Mouse (Mus musculus) frontal cortex, postnatal 14 days (tissue): ENCODE results near the gene Amotl2.
"Not testable (repeated sequence)": the region's sequence is repeated elsewhere in the genome, so short reads cannot be mapped to it uniquely, and the experiment has no call there.

Experiments
- DNase-seq, 2 experiments: peaks; one replicate each; pipeline ENCODE4 v3.0.0; 2022; ENCODE audit warnings: low spot score in 2 of 2

Gene Amotl2

DNA sequence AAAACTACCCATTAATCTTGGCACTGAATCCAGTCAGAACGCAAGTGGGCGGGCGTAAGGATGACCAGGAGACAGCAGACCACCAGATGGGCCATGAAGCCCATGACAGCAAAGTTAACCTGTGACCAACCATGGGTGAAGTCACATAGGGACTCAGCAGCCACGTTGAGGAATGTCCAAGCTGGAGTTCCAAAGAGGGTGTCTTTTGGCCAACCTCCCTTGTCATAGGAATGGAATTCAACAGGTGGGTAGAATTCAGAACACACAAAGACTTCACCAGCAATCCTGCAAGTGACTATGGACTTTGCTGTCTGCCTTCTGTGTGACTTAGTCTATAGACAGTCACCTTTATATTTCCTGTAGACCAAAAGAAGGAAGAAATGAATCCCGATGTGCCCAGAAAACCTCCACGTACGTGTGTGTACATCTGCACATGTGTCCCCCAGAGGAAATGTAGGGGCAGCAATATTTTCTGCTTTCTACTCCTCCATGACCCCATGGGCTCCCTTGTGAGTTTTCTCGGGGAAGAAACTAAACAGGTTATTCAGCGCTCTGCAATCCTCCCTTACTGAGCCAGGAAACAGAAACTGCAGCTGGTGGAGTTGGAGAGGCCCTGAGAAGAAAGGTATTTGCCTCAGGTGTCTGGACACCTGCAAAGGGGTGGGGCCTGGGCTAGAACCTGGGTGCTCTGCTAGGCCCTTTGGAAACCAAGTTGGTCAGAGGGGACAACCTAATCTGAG is 17.7 kb downstream of the Amotl2 start:
- DNase-seq: no peak

DNA sequence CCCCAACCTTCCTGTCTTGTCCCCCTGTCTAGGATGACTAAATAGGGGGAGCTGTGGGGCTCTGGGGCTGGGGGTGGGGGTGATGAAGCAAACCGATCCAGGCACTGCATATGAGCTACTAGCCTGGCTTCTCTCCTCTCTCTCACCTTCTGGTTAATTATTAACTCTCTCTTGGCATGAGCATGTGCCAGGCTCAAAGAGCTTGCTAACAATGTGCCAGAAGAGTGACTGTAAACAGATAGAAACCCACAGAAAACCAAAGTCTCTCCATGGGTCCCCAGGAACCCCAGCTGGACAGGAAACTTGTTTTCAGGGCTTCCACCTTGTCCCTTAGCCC is 18.2 kb downstream of the Amotl2 start:
- no peak for DNase-seq

DNA sequence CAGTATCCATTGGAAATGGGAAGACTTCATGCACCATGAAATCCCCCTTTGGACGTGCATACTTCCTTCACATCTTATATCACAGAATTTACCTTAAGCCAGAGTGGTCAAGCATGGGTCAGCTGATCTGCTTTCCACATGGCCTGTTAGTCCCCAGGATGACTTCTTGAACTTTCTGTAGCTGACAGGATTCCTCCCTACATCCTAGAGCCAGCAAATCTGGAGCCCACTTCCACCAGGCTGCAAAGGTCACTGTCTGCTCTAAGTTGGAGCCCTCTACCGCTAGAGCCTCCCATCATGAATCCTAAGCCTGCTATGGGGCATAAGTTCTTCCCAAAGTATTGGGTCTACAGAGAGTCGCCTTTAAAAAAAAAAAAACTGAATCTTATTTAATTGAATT is 18.8 kb downstream of the Amotl2 start:
- DNase-seq: no peak

DNA sequence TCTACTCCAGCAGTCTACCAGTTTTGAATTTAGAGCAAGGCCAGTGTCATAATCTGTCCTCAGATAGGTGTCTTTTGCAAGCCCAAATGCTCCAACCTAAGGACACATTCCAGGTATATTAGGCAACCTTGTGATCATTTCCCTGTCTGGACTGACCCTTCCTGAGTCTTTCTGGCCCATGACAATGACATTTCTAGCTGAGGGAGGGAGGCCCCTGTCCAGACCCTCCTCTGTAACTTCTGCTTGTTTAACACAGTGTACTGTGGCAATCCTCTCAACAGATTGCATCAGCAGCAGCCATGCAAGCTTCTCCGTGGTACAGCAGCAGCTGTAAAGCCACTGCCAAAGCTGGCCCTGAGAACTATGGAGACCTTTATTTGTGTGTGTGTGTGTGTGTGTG is 19.5 kb downstream of the Amotl2 start:
- no peak for DNase-seq

DNA sequence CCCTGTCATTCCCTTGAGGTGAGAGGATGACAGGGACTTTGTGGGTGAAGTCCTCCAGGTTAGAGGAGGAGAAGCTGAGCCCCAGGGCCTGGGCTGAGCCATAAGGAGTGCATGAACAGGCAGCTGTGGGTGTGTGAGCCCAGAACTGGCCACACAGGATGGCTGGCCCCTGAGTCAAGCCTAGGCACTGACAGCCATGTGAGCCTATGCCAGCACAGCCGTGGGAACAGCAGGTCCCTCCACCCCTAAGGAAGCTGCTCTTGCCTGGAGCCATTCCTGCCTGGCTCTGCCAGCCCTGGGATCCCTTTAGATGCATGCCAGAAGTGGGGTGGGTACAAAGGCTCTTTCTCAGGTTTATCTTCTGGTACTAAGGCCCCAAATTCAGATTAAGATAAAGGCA is 20.9 kb downstream of the Amotl2 start:
- DNase-seq: no peak

DNA sequence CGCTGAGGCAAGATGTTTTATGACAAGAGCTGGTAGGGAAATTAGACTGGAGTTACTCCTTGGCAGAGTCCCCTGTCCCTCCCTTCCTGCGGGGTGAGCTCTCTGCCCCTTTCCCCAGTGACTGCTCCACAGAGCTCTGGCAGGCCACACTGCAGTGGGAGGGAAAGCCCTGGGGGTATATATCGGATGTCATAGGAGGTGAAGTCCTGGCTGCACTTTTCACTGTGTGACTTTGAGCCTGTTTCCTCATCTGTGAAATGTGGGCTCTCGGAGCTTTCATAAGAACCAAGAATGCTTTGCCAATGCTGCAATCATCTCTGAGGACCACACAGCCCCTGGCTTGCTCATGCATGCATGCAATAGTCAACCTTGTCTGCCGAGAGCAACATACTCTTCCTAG is 30.3 kb downstream of the Amotl2 start:
- no peak for DNase-seq

DNA sequence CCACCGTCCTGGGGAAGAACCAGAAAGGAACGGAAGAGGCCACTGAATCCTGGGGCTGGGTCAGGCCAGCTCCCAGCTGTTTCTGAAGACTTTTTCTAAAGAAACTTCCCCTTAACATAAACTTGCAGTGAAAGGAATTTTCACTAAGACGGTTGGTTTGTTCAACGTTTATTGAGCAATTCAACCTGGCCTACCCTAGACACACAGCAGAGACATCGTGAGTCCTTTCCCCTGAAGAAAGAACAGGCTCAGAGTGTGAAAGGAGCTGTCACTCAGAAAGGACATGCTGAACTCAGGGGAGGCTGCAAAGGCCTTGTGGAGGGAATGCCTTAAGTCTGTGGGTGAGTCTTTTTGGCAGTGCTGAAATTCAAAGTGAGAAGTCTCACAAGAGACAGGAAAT is 31.4 kb downstream of the Amotl2 start:
- DNase-seq: no peak

DNA sequence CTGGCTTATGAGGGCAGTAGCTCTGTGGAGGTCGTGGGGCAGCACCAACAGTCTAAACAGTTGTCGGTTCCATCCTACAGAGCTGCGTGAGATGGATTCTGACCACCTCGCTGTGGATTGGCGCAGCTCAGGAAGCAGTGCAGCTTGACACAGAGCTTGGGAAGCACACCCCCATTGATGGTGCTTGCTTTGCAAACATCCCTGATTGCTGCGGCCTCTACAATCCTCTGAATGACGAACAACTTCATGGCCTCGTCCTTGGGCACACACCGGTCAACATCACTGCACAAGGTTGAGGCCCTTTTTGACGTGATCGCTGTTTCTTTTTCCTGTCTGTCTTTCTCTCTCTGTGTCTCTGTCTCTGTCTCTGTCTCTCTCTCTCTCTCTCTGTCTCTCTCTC is 32.7 kb downstream of the Amotl2 start:
- DNase-seq: no peak

DNA sequence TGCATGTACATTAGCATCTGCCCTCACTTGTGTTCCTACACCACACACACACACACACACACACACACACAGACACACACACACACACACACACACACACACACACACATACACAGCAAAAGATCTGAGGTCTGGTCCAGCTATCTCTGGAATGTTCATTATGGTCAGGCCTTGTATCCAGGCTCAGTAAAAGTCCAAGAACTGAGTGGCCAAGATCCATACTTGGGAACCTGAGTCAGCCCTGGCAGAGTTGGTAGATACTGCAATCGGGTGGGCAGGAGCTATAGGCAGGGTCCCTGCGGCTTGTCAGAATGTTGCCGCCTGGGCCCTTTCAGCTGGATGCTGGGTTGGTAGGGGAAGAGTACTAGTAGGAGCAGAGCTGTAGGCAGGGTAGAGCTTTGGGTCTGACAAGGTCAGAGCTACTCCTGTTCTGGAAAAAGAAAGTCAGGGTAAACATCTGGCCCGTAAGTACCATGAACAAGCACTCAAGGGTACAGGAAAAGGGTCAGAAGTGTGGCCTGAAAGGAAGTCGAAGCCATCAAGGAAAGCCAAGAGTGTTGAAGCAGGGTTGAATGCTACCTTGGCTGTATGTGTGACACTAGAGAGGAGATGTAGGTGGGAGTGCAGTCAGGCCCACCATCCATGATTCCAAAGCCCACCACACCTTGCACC is 35.3 kb downstream of the Amotl2 start:
- DNase-seq: no peak

DNA sequence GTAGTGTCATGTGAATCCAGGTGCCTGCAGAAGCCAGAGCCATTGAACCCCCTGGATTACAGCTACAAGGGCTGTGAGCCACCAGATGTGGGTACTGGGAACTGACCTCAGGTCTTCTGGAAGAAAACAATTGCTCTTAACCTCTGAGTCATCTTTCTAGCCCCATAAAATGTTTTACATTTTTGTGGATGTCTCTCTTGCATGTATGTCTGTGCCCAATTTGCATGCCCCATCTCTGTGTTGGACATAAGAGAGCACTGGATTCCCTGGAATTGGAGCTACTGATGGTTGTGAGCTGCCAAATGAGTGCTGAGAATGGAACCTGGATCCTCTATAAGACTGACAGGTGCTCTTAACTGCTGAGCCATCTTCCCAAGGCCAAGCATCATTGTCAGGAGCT is 36.8 kb downstream of the Amotl2 start:
- no peak for DNase-seq

DNA sequence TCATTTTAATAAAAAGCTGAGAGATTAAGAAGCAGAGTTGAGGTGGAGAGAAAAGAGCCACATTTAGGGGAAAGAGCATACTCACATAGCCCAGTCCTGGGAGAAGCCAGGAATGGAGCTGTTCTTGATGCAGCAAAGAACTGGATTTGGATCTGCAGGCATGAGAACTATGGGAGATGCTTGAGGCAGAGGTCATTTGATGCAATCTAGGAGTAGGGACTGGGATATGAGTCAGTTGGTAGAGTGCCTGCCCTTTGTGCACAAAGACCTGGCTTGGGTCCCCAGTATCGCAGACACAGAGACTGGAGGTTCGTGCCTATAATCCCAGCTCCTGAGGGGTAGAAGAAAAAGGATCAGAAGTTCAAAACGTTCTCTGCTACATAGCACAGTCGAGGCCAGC is 38.7 kb downstream of the Amotl2 start:
- no peak for DNase-seq

DNA sequence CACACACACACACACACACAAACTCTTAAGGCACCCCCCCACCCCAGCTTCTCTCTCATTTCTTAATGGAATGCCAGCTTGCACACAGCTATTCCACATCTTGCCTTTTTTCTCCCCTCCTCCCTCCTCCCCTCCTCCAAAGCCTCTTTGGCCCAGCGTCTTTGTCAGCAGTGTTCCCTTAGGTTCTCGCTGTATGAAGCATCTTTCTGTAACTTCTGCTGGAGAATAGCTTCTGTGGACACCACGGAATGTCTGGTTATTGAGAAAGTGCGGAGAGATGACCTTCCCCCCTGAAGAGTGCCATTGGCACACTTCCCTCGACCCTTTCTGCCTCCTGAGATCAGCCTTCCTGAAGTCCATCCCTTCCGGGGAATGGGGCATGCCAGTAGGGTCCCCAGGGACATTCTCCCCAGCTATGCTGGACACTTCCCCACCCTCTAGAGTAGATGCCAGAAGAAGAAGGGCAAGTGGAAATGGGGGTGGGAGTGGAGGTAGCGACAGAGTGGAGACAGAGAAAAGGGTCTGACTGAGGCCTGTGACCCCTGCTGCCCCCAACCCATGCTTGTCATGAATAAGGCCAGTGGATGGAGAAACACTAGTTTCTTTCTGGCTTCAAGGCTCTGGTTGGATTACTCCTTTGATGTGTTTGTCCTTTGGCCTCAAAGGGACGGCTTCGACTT is 39.3 kb downstream of the Amotl2 start:
- DNase-seq: no peak

DNA sequence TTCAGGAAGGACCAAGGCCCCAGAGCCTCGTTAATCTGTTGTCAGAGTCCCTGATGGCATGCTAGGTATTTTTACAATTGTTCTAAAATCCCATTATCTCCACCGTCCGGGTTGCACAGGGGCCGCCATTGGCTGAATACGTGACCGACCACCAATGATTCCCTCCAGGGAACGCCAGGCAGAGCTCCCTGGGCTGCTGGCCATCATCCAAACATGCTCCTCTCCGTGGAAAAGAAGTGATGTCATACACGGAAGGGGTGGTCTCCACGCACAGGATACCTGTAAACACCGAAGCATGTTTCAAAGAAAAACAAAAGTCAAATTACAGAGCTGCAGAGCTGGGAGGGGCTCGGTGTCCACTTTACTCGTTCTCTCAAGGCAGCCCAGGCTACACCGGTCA is 39.9 kb downstream of the Amotl2 start:
- DNase-seq: no peak

DNA sequence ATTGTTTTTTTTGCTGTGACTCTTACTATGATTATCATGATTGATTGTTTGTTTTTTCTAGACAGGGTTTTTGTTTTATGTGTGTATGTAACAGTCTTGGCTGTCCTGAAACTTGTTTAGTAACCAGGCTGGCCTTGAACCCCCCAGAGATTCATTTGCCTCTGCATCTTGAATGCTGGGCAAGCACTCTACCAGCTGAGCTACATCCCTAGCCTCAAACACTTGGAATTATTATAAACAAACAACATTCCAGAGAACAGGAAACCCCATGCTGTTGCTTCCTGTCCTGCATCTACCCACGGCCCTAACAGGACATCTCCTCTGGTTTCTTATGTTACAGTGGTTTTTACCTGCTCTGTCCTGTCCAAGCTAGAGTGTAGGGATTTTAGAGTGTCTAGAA is 42.4 kb downstream of the Amotl2 start:
- DNase-seq: no peak

DNA sequence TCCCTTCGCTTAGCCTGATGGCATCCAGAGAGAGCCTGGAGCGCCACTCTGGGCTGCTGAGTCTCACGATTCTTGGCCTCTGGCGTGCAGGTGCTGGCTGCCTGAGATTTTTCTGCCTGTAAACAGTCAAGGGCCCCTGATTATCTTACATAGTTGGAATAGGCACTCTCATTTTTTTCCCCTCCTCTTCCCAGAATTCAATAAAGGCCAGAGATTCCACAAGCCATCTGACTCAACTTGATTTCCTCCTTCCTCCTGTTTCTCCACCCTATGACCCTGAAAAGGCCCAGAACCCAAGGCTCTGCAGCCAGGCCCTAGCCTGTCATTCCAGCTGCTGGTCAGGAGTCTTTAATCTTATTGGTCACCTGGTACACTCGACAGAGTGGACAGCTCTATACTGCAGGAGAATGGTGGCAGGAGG is 43.1 kb downstream of the Amotl2 start:
- no peak for DNase-seq

DNA sequence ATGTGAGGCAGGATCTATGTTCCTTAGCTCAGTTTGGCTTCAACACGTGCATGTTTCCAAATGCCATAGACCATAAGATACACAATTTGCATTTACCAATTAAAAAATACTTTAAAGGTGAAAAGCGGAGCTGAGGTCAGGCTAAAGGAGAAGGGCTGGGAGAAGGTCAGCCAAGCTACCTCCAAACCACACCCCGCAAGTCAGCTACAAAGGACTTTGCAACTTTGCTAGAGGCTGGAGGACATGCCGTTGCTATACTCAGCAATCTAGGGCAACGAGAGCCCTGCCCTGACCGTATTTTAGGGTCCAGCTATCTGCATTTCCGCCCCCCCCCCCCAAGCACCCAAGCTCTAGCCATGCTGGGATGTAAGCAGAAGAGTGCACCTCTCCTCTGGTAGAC is 45.1 kb downstream of the Amotl2 start:
- DNase-seq: no peak

DNA sequence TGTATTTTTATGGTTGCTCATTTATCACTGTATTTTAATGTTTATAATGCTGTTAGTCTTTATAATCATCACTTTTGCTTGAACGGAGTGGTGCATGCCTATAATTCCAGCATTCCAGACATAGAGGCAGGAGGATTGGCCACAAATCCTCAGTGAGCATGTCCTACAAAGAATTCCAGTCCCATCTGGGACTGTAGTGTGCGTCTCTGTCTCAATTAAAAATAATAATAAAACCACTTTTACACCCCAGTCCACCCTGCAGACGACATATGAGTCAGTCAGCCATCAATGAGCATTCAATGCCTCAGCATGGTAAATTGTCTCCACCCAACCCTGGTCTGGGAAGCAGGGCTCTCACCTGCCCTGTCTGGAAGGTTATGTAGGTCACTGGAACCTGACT is 46.4 kb downstream of the Amotl2 start:
- DNase-seq: no peak

DNA sequence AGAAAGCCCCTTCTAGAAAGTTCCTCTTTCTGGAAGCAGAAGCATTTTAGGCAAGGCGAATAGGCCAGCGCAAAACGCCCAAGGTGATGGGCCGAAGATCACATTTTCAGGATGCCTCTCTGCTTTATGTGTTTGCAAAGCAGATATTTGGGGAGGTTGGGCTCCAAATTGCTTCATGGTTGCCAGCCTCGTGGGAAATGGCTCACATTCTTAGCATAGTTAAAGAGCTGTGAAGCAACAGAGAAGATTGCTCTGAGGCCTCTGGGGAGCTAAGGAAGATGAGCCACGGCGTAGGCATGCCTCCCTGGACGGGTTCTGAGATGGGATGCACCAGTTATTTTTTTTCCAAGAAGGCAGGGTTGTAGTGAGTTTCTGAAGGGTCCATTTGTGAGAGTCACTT is 47.0 kb downstream of the Amotl2 start:
- DNase-seq: no peak

DNA sequence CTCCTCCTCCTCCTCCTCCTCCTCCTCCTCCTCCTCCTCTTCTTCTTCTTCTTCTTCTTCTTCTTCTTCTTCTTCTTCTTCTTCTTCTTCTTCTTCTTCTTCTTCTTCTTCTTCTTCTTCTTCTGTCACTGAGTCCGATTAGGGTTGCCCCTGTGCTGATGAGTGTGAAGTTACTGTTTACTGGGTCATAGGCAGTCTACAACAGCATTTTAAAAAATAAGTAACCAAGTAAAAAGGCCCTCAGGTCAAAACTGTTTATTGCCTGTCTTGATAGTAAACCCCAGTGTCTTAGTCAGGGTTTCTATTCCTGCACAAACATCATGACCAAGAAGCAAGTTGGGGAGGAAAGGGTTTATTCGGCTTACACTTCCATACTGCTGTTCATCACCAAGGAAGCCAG is 48.1 kb downstream of the Amotl2 start:
- not testable (repeated sequence) for DNase-seq

DNA sequence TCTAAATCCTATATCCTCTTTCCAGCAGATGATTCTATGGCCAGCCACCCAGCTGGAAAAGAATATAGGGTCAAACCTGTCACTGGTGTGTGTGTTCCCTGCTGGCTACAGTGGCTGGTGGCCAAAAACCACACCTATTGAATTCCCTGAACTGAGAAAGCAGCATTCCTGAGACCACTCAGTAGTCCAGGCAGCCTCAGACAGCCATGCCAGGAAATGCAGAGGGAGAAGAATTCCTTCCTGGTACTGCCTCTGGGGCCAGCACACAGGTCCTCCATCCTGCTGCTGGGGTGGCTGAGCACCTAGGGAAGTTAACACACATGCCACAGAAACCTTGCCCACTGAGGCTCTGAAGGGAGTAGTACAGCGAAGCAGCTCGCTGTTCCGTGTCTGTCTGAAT is 50.3 kb downstream of the Amotl2 start:
- DNase-seq: no peak

DNA sequence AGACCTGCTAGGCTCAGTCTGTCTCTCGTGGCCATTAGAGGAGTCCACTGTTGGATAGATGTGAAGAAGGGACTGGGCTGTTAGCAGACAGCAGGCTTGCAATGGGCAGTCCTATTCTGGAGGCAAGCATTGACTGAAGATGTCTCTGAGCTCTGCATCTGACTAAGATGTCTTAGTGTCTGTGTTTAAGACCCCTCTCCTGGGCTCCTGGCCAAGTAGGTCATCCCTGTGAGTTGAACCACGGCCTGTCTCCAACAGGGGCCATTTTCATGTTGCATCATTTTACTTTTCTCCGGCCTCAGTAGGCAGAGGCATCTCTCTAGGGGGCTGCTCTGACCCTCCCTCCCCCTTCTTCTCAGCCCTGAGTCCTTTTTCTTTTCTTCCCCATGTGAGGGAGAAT is 52.8 kb downstream of the Amotl2 start:
- no peak for DNase-seq

DNA sequence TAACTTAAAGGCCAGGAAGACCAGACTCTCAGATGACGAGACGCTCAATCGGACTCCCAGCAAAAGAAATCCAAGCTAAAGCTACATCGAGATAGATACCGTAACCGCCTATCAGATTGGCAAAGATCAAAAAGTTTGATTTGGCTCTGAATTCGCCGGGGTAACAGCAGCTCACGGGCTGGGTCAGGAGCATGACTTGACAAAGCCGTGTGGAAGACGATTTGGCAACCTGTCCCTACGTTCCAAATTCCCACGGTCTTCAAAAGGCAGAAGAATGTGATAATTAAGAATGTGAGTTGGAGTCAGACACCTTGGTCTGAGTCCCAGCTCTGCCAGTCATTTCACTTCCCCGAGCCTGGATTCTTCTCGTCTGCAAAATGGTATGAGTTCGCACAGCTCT is 53.7 kb downstream of the Amotl2 start:
- DNase-seq: no peak

DNA sequence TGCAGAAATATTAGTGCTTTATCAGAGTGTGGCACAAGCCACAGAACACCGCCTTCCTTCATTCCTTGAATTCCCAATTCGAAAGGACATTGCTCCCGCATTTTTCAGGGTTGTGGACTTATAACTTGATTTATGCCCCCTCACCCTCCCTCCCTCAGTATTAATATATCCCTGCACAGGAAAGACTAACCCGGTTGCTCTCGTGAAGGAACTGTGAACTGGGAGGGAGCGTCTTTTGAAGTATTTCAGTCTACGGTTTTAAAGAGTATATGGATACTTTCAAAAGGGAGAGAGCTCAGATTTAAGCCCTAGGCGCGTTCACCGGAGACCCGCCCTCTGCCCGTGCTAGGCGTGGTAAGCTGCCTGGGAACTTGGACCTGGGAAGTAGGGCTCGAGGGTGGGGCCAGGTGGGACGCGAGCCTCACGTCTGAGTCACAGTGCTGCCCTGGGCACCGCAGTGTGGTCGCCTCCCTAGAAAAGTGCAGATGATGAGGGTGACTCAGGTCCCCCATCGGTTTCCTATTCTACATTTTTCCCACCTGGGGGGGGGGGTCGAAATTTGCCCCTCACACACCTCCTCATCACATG is 54.9 kb downstream of the Amotl2 start:
- no peak for DNase-seq
